Mouse (Mus musculus) adrenal gland (tissue): ENCODE measurements around the gene Tmem79.
"Not testable (repeated sequence)": the region's sequence is repeated elsewhere in the genome, so short reads cannot be mapped to it uniquely, and the experiment has no call there.

Experiments
- intact Hi-C: fragments of 180-260 bp; cut with DNase I; formaldehyde crosslinking; loops from one replicate; pipeline ENCODE4 v1.15.1; 2025

The Tmem79 gene

GRCm38 (mm10) chr3:88285565-88285895 is 50.4 kb downstream of the Tmem79 start:
- intact Hi-C loops = not testable (repeated sequence)

- intact Hi-C loops = not testable (repeated sequence)
These were observed 51.0 kb downstream of the Tmem79 start for GRCm38 (mm10) chr3:88284815-88285564.

GRCm38 (mm10) chr3:88281141-88281916 is 54.6 kb downstream of the Tmem79 start:
- intact Hi-C loops = not testable (repeated sequence)

- intact Hi-C loops = no loop called here
These were observed 55.9 kb downstream of the Tmem79 start for GRCm38 (mm10) chr3:88280035-88280434.
